Mouse (Mus musculus) cerebellum, postnatal 10 days (tissue): Measurements from ENCODE around the gene Ppcdc.
"Not testable (repeated sequence)": the region's sequence is repeated elsewhere in the genome, so short reads cannot be mapped to it uniquely, and the experiment has no call there.

Experiments used
- DNase-seq, 2 experiments: peaks; one replicate each; pipeline ENCODE4 v3.0.0; 2021; ENCODE audit warnings: mixed read lengths in 2 of 2

Gene Ppcdc

DNA sequence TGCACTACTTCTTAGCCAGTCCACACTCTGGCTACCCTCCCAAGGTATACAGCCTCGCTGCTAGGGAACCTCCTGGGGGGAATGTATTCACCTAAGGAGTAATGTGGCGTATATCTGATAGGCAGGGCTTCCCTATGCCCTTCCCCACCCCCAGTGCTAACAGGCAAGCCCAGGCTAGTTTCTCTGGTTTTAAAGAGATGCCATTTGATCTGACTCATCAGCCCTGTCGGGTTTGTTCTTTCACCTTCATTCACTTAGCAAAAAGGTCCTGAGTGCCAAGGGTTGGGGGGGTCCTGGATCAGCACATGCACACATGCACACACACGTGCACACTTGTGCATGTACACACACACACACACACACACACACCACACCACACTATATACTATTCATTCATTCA, 12.0 kb downstream of the Ppcdc start:
- no peak for DNase-seq

DNA sequence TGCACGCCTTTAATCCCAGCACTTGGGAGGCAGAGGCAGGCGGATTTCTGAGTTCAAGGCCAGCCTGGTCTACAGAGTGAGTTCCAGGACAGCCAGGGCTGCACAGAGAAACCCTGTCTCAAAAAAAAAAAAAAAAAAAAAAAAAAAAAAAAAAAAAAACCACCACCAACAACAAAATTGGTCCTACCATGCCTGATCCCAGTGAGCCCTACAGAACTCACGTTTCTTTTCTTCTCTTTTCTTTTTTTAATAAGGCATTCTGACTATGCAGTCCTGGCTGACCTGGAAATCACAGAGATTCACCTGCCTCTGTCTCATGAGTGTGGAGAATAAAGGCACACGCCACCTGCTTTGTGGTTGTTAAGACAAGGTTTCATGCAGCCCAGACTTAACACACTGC, 12.8 kb downstream of the Ppcdc start:
- not testable (repeated sequence) for DNase-seq

GRCm38 (mm10) chr9:57425116-57425515, 14.8 kb downstream of the Ppcdc start:
- peak in 1 of 2 experiments; percentile 30 for DNase-seq

DNA sequence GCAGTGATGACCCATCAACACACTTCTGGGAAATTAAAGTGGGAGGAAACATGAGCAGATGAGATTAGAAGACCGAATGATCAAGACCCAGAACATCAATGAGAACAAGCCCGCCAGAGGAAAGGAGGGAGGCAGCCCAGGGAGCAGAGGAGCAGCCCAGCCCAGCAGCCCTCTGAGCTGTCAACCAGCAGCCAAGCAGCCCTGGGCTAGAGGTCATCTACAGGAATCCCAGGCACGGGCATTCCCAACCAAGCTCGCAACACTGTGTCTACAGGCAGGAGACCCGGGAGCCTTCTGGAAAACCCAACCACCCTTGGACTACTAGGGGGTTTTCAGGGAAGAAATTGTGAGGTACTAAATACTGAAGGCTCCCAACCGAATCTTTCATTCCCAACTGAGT, 15.9 kb downstream of the Ppcdc start:
- DNase-seq = no peak

DNA sequence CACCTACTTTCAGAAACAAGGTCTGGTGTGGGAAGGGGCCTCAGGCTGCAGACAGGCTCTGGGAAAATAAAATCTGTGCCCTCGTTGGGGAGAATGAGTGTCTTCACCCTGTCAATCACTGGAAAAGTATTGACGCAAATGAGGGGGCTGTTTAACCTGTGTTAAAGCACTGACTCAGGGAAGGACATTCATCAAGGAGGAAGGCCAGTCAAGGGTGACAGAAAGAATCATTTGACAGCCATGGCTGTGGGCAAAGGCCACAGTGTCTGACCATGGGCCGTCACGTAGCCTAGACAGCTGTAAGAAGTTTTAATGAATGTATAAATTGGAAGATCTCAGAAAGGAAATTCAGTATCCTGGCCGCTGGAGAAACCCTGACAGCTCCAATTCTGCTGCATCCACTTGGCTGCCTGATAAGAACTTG, 18.2 kb downstream of the Ppcdc start:
- no peak for DNase-seq

DNA sequence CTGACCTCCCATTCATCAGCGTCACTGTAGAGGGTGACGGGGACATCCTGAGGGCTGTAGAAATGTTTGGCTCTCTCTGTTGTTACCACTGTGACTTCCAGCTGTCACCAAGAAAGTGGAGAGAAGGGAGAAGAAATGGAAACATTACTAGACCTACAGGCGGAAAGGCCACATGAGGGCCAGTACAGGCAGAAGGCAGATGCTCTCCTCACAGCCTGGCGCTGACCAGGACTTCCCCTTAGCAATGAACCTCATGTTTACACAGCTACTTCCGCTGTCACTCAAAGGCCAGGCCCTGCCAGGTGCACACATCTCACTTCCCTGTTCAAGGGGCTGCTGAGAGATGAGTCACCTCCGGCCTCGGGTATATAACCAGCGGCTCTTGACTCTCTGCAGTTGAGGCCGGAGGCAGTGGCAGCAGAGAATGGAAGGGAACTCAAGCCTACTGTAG, 18.8 kb downstream of the Ppcdc start:
- DNase-seq = peak in 1 of 2 experiments; percentile 27

DNA sequence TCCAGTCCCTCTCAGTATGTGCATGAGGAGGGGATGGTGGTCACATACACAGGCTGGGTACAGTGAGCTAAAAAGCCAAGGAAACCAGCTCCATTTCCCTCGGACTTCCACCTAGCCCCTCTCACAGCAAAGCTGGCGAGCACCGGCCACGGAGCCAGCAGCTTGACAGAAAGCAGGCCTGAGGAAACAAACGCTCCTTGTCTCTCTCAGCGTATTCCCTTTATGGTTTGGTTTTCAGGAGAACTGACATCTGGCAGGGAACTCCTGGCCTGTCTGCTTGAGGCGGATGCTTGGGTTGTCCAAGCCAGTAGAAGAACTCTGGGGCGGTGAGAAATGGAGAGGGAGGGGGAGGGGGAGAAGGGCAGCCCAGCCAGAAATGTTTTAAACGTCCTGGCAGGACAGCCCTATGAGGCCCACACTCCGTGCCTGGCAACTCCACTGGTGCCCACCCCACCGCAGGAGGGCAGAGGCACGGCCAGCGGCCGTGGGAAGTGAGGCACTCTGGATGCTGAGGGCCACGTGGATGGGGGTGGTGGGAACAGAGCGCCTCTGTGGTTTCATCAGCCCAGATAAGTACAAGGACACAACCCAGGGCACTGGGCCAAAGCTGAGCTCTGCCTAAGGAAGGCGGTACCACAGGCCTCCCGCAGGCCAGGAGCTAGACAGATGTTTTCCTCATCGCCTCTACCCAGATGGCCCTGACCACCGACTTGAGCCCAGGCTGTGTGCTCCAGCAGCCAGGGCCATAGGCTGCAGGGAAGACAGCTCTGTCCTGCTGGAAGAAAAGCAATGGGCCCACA, 19.4 kb downstream of the Ppcdc start:
- peak; percentile 79 to 88 for DNase-seq

DNA sequence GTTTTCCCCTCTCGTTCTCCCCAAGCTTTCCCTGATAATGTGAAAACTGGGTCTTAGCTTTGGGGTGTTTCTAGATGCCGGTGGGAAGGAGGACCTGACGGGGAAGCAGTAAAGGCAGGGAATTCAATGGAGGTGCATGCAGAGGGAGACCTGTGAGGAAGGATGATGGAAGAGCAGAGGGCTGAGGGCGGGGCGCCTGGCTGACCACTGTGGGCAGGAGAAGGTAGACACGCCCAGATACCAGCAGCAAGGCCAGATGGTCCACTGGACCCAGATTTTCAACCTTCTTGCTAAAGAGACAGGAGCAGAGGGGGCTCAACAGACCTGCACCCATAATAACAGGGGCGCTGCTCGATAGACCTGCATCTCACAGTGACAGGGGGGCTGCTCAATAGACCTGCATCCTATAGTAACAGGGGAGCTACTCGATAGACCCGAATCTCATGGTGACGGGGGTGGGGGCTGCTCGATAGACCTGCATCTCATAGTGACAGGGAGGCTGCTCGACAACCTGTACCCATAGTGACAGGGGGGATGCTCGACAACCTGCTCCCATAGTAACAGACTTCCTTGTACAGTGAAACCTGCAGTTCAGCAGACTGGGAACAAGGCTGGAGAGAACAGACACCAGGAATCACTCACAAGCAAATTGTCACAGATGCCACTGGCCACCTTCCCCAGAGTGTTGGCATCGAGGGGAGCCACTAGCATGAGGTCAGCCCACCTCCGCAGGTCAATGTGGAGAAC, 20.2 kb downstream of the Ppcdc start:
- no peak for DNase-seq

DNA sequence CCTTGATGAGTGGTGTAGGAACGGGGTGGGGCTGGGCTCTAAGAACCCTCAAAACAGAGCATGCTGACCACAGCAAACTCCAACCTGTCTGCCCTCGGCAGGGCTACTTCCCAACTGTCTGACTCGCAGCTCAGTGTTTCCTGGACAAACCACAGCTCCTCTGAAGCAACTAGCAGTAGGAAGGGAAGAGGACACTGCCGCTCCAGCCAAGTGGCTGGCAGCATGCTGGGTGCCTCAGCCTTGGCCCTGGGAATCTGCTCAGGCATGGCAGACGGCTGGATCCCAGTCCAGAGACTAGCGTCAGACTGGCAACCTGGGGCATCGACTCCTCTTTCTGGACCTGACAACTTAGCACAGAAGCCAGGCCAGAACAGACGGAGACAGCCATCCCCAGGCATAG, 22.6 kb downstream of the Ppcdc start:
- peak; percentile 81 to 90 for DNase-seq

- no peak for DNase-seq
Observed at GRCm38 (mm10) chr9:57407120-57407905, 32.6 kb downstream of the Ppcdc start.

- no peak for DNase-seq
Observed at GRCm38 (mm10) chr9:57406395-57406794, 33.5 kb downstream of the Ppcdc start.

- no peak for DNase-seq
Observed at GRCm38 (mm10) chr9:57404036-57404435, 35.9 kb downstream of the Ppcdc start.

DNA sequence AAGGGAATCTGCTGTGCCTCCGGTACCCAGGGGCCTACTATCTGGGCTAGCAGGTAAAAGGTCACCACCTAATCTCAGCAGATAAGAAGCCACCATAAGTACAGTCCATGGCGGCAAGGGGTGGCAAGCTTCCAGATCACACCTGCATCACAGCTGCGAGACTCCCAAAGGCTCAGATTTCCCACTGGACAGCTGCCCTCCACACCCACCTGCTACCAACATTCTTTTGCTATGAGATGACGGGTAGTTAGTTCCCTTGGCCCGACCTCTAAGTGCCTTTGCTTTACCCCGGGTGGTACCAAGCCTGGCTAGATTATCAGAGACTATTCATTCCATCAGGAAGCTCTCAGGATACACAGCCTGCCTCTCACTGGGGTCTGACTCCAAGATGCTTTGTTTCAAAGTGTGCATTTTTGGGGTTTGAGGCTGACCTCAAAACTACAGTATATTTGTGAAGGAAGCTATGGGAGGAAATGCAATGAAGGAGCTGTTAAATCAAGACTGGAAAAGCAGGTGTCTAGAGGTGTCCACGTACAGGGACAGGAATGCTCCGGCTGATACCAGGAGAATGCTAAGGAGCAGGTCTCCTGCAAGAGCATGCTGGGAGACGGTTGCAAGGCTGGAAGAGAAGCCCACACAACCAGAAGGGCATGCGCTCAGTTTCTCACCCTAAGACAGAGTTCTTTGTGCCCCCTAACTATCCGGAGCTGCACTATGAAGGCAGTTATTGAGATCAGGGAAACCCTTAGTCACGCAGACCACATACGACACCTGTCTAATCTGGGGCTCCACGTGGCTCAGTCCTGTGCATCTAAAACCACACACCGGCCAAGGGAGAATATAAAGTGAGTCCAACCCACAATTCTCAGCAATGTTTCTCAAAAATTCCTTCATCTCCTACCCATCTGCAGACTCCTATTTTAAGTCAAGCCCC, 37.3 kb downstream of the Ppcdc start:
- no peak for DNase-seq

GRCm38 (mm10) chr9:57398773-57399172, 41.2 kb downstream of the Ppcdc start:
- DNase-seq = no peak

DNA sequence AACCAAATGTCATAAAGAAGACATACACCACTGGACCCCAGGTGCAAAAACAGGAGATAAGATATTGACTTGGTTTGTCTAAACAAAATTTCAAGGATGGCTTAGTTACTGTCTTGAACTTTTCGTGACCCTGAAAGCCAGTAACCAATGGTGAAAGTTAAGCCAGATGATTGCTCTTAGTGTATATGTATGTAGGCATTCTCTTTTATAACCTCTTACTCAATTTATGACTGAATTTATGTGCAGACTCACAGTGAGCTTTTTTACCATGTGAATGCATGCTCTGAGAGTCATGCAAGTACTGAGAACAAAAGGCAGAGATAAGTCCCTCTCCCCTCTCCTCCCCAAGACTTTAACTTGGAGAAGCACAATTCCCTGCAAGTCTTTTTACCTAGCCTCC, 47.0 kb downstream of the Ppcdc start:
- no peak for DNase-seq

- DNase-seq = no peak
Observed at GRCm38 (mm10) chr9:57390869-57391268, 49.1 kb downstream of the Ppcdc start.

DNA sequence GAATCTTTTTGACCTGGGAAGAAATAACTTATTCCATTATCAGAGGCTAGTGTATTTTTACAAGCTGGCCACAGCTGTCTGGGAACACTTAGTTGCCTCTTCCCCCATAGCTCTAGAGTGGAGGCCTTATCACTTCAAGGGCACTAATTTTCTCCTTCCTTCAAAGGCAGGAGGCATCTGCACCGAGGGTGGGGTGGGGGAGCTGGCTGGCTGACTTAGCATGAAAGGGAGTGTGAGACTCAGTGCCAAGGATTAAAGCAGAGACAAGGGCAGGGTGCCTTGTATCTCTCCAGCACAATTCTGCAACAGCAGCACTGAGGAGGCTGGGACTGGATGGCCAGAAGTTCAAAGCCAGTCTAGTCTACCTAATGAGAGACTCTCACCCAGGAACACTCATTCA, 50.8 kb downstream of the Ppcdc start:
- peak in 1 of 2 experiments; percentile 12 for DNase-seq

- no peak for DNase-seq
Observed at GRCm38 (mm10) chr9:57386926-57387325, 53.0 kb downstream of the Ppcdc start.

GRCm38 (mm10) chr9:57384621-57385020, 55.3 kb downstream of the Ppcdc start:
- no peak for DNase-seq

DNA sequence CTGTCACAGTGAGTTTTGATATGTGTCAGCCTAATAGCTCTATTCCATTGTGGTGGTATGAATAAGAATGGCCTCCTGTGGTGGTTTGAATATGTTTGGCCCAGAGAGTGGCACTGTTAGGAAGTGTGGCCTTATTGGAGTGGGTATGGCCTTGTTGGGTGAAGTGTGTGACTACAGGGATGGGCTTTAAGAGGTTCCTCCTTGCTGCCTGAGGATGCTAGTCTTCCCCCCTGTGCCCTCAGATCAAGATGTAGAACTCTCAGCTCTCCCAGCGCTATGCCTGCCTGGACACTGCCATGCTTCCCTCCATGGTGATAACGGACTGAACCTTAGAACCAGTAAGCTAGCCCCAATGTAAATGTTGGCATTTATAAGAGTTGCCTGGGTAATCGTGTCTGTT, 78.9 kb downstream of the Ppcdc start:
- DNase-seq = no peak

- DNase-seq = no peak
Observed at GRCm38 (mm10) chr9:57354377-57355183, 85.3 kb downstream of the Ppcdc start.
